Mouse (Mus musculus) c-Kit-negative CD71-positive TER-119-positive erythroid progenitor cells, embryonic 14.5 days (primary cell): ENCODE results near the gene Camta1.

Experiments used
- DNase-seq: peaks from one replicate; pipeline ENCODE4 v3.0.0-alpha.2; 2013; ENCODE audit warnings: low read depth, low spot score

Camta1 gene

DNA sequence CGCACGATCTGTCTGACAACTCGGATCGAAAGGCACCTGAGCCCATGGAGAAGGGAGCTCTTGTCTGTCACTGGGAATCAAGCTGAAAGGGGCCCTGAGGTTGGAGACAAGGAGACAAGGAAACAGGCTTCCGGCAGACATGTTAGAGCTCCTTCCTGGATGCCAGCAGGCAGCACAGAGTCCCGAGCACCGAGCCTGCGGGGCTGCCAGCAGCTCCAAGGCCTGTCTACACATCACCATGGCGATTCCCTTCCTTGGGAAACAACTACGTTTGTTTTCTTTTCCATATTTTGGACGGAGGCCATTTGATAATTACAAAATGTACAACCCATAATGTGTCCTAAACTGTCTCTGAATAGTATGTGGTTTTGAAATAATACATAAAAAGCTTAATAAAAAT, 122.8 kb downstream of the Camta1 start:
- DNase-seq = no peak

DNA sequence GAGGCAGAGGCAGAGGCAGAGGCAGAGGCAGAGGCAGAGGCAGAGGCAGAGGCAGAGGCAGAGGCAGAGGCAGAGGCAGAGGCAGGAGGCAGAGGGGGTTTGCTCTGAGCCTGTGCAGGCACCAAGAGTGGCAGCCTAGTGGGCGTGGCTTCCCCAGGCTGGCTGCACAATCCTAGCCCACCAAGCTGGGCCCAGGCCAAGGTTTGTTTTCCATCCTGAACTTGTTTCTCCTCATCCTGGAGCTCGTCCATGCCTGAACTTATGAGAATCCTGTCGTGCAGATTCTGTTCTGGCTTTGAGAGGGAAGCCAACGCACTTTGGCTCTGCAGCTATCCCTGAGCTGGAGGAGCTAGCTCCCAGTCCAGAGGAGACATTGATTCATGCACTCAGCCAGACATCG, 123.4 kb downstream of the Camta1 start:
- DNase-seq = no peak

DNA sequence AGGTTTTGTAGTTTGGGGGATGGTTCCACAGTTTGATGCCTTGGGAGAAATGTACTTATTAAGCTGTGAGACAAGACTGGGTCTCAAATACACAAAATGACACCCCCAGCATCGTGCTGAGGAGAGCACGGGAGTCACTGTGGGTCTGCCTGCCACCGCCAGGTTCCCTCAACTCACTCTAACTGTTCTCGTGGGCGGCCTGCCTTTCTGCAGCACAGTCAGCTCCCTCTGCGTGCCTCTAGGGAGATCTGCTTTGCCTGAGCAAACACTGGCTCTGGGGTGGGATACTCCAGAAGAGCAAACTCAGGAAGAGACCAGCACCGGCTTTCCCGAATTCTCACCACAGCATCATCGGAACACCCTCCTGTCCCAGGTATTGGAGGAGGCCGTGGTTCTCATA, 129.0 kb downstream of the Camta1 start:
- DNase-seq = no peak

DNA sequence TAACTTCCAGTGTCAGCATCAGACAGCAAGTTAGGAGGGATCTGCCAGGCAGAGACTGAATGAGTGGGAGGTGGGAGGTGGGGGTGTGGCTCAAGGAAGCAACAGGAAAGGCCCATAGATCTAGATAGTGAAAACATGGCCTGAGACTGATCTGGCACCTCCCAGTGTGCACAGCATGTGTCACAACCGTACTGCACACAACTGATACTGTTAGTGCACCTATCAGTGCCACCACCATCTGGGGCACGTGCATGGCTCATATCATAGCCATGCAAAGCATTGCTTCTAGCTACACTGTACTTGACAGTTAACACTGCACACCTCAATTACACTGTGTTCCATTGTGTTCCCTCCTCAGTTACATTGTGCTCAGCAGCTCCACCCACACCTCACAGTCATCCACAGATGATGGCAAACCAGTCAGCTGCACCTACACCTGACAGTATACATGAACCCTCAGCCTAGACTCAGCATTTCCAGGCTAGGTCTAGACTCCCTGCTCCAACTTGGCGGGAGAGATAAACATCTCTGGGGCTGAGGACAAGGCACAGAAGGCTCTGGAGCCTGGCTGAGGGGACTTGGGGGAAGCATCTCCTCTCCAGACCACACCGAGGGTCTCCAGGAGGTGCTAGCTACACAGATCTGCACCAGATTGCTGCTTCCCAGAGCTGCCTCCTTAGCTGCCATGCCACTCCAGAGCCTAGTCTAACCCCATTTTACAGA, 131.5 kb downstream of the Camta1 start:
- peak; percentile 59 for DNase-seq

DNA sequence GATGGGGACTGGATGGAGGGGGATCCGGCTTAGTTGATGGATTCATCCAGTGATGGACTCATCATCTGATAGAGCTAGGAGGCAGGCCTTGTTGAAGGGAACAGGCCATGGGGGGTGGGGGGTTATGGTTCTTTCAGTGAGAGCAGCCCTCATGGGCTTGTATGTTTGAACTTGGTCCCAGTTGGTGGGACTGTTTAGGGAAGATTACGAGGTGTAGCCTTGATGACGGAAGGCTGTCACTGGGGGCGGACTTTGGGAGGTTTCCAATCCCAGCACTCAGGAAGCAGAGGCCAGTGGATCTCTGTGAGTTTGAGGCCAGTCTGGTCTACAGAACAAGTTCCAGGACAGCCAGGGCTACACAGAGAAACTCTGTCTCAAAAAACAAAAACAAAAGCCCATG, 132.6 kb downstream of the Camta1 start:
- DNase-seq = no peak

DNA sequence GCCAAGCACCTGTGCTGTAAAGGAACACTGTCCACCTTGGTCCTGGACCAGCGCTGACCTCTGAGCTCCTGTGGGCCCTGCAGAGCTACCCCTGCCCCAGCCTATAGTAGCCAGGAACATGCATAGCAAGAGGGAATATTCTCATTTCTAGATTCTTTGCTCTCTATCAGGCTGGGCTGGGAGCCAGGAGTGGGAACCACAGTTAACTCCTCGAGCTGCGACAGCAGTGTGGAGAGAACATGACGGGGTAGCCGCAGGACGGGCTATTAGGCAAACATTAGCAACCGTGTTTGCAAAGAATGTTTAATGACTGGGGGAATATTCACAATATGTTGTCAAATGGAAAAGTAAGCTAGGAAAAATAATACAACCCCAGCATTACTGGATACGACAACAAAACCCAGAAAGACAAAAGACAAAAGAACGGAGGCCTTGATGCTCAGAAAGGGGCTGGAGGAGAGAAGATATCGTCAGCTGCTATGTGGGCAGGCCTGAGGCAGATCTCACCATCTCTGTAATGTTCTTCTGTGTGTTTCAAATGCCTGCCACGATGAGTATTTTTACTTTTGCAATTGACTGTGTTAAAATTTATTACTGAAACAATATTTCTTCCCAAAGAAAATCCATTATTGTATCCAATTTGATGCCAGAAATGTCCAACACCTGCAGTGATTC, 133.1 kb downstream of the Camta1 start:
- no peak for DNase-seq

DNA sequence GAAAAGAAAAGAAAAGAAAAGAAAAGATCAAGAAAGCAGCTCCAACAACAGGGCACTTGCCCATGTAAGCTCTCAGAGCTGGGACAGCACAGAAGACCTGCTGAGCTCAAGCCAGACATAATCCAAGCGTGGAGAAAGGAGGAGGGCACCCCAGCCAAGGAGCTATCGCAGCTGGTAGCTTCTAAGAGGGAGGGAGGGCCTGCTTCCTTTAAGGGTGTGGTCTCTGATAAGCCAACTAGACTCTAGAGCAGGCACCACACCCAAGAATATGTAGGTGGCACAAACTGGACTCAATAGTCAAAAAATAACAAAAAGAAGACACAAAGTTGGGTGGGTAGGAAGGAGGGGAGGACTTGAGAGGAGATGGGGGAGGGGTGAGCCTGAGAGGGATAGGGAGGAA, 135.3 kb downstream of the Camta1 start:
- DNase-seq = peak; percentile 72

DNA sequence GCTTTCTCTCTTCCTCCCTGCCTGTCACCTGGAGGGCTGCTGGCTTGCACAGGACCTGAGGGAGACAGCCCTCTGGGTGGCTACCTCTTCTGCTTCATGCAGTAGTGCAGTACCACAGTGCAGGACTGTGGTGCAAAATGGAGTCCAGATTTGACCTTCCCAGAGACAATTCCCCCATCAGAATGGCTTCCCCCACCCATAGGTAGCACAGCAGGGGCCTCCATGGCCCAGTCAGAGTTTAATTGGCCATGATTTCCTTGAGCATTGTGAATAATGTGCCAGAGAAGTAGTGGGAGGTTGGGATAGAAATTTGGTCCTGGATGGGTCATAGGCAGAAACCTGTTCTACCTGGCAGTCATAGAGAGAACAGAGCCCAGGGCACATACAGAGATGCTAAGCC, 136.8 kb downstream of the Camta1 start:
- no peak for DNase-seq

DNA sequence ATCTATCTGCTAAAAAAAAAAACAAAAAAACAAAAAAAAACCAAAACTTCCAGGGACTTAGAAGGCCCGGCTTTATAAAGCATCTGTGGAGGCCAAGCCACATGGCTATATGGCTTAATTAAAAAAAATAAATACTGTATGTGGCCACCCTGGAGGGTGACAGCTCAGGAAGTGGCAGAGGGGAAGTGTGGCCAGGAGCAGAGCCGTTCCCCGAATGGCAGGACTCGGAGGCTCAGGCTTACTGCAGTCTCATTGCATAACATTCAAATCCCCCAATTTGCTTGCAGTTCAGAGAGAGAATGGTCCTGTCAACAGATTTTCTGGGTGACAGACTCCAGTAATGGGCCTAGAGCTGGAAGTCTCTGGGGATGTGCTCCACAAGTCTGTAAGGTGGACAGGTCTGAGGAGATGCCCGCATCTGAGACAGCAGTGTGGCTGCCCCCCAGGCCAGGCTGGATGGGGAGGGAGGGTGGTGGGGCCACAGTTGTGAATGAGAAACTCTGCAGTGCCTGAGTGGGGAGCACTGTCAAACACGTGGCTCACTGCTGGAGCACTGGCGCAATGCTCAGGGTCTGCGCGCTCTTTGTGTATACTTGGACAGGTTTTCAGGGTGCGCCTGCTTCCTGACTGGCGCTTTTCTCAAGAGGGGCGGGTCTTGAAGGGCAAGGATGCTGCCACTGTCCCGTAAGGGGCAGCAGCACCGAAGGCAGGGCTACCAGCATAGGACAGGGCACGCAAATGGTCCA, 140.8 kb downstream of the Camta1 start:
- DNase-seq = no peak

DNA sequence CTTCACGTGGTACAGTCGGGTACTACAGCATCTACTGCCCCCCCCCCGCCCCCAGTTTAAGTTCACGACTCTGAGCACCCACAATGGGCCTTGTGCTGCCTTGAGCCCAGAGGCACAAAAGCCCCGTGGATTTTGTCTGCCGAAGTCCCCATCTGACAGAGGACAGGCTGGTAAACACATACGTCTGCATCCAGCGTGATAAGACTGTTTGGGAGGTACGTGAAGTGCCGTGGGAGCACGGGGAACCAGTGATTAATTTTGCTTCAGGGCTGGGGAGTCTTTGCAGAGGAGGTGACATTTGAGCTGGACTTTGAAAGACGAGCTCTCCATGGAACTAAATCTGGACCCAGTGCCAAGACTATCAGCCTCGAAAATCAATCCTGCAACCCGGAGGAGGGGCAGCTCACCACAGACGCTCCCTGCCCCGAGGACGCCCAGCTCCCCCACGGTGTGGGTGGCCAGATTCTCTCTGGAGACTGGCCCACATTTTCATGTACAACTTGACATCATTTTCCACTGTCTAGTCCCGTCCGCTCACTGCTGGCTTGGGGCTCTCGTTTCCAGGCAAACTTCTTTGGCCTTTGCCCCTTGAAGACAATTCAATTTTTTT, 142.7 kb downstream of the Camta1 start:
- no peak for DNase-seq

DNA sequence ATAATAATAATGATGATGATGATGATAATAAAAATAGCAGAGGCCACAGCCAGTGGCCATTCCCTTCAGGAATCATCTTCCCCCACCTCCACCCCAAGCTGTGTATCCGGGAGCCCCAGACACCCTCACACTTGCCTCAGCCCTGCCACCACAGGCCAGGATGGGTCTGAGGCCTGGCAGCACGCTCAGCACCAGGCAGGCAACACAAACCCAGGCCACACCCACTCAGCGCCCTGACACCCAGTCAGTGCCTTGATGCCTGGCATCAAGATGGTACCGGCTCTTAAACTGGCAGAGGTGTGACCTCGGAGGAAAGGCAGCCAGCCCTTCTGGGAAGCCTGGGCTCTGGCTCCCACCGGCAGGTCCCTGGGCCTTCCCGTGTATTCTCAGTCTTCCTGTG, 143.8 kb downstream of the Camta1 start:
- no peak for DNase-seq

DNA sequence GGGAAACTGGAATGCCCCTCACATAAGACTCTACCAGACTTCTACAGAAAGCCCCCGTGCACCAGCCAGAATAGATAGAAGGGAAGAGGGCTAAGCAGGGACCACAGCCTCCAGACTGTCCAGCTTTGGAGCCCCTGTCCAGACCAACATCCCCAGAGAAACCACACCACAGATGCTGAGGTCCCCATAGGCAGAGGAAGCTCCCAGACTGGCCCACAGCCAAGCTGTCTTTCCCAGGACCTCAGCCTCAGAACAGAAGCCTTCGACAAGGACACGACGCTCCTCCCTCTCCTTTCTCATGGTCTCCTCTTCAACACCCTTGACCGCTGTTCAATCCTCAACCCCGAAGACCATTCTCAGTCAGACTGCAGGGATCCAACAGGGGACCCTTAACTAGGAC, 148.0 kb downstream of the Camta1 start:
- DNase-seq = no peak

DNA sequence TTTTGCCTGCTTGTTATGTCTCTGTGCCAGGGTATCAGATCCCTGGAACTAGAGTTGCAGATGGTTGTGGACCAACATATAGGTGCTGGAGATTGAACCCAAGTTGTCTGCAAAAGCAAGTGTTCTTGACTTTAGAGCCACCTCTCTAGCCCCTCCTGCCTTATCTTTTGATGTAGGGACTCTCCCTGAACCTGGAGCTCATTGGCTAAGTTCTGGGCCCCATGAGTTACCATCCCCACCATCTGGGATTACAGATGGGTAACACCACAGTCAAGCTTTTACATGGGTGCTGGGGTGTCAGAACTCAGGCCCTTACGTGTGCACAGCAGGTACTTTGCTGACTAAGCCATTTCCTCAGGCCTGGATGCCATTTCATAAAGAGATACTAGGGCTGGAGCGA, 150.3 kb downstream of the Camta1 start:
- no peak for DNase-seq

DNA sequence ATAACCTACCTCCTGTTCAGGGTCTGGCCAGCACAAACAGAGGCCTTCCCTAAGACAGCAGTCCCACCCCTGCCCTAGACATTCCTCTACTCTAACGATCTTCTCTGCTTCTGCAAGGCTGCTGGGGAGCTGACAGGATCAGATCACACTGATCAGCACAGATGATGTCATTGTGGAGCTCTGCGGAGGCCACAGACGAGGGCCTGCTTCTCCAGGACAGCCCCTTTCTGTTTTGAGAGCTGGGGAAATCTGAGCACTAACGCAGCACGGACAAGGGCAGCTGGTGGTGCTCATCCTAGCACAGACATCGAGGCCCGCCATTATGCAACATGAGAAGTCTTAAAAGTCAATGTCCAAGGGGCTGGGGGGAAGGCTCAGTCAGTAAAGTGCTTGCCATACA, 151.2 kb downstream of the Camta1 start:
- no peak for DNase-seq

DNA sequence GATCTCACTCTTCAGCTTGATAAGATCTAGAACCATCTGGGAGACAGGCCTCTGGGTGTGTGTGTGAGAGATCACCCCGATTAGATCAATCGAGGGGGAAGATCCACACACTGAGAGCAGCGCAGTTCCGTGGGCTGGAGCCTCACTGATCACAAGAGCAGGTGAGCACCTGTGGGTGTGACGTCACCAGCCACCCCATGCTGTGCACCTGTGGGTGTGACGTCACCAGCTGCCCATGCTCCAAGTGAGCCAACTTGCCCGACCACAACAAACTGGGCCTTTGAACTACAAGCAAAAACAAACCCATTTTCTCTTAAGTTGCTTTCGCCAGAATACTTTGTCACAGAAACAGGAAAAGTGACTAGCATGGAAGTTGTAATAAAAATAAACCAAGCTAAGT, 152.4 kb downstream of the Camta1 start:
- no peak for DNase-seq

DNA sequence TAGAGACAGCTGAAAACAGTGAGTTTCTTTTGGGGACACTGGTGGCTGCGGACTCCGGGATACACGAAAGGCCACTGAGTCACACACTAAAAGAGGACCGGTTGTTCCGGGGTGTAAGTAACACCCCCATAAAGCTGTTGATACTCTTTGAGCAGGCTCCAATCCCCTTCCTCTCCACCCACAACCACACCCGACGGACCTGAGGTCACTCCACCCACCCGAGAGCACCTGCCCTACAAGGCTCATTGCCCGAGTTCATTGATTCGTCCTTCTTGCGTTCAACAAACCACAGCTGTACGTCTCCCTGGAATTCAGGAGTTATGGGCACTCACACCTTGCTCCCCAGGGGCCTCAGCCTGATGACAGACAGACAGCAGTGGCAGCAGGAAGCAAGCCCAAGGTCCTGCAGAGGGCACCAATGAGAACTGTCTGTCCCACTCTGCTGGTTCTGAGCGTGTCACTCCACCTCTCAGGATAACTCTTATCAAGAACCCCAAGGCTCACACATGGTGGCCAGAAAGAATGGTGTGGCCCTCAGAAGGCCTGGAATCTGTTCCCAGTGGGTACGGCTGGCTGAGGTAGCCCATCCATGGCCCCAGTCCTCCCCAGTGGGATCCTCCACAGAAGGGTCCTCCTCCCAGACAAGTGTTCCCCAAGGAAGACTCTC, 158.5 kb downstream of the Camta1 start:
- no peak for DNase-seq

DNA sequence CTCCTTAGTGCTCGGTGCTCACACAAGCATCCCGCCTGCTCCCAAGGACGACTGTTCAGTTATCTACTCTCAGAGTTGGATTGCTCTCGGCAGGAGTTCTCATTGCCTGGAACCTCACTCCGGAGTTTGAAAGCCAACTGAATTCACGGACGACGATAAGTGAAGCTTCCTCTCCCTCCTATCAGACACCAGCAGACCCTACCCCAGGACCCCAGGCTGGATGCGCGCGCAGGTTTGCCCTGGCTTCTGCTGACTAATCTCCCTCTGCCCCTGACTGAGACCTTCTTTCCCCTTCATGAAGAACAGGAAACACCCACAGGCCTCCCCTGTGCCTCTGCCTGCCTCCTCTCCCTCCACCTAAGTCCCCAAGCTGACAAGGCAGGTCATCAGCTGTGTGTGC, 159.2 kb downstream of the Camta1 start:
- DNase-seq = no peak

DNA sequence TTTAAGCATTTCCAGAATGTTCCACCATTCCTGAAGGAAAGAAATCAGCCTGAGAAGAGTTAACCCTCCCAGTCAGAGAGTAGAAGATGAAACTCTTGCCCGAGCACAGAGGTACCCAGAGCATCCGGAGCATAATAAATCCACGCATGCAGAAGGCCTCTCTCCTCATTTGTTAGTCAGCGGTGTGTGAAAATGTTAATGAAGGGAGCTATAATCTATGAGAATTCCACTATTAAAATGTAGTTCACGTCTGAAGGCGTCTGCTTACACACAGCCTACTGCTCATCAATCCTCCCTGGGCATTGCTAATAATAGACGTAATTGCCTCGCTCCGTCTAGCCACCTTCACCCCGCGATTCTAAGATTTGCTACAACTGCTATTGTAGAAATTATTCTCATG, 165.7 kb downstream of the Camta1 start:
- DNase-seq = no peak

DNA sequence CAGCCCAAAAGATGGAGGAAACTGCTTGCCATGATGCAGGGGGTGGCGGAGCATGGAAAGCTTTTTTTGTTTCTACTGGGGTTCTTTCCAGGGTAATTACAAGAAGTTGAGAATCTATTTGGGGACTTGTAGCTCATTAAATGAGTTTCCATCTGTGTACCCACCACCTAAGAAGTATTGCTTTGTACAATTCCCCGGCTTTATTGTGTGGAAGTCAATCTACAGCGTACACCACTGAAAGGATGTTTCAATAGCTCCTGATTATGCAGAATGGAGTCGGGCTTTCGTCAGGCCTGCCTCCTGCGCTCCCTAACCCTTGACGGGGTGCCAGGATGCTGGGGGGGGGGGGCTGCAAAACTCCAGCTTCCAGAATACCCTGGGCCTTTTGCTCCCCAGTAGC, 167.1 kb downstream of the Camta1 start:
- DNase-seq = no peak

DNA sequence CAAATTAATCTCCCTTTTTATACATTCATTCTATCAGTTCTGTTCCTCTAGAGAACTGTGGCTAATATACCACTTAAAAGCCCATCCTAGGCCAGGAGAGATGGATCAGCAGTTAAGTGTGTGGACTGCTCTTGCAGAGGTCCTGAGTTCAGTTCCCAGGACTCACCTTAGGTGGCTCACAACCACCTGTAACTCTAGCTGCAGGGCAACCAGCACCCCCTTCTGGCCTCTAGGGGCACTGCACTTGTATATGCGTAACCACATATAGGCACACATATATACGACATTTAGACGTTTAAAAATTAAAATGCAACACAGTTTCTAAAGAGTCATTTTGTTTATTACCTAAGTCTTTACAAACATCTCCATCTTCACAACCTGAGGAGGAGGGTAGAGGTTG, 167.6 kb downstream of the Camta1 start:
- no peak for DNase-seq

DNA sequence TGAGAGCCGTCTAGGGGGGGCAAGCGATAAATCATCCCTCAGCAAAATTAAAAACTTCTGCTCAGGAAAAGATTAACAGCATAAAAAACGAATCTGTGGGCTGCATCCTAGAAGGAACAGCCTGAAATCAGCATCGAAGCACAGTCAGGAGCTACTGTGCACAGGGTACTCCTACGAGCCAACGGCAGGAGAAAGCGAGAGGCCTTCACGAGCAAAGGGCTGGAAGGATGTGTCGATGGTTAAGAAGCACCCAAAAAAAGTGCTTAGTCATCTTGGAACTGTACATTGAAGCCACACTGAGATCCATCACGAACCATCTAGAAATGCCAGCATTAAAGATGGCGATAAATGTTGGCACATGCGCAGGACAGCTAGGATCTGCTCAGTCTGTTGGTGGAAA, 171.6 kb downstream of the Camta1 start:
- no peak for DNase-seq

DNA sequence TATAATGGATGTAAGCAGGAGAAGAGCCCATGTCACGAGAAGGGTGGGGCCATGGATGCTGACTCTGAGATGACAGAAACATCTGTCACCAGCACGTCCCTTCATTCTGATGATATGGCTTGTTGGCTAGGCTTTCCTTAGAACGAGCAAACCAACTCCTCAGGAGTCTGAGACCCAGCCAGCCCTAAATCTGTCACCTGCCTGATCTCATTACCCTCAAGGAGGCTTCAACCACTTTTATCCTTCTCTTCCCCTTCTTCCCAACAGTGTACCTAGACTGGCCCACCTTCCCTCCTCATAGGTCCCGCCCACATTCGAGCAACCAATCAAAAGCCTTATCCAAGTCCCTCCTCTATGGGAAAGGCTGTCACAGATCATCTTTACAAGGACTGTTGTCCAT, 173.5 kb downstream of the Camta1 start:
- DNase-seq = no peak
